Mouse (Mus musculus) forebrain, embryonic 16.5 days (tissue): Measurements from ENCODE around the gene Cdc42bpg. TPM values are rescaled to one million over a fixed set of nuclear protein-coding genes. Genes with fewer than 3 reads are reported as not detected.
A peak's percentile ranks its signal among the peaks of the same experiment; 100 is the strongest.

Source experiments
- ATAC-seq: fragments of 200-750 bp; cut with Nextera tagmentation; 2 replicates; pipeline ENCODE4 v1.8.0; 2017; ENCODE audit warnings: mild to moderate bottlenecking, moderate library complexity
- H3K27ac ChIP-seq: fragments of 300-500 bp; sonication (generic); 2 replicates; pipeline ENCODE4 v1.5.1; 2014; ENCODE audit warnings: low read length, control low read depth
- H3K27me3 ChIP-seq: fragments of 300-500 bp; sonication (generic); replicated peaks from 2 replicates; pipeline ENCODE4 v1.6.1; 2014; ENCODE audit warnings: low read length; ENCODE audit not compliant: control insufficient read depth, insufficient read depth
- H3K36me3 ChIP-seq: fragments of 300-500 bp; sonication (generic); 2 replicates; pipeline ENCODE4 v1.6.1; 2014; ENCODE audit not compliant: control insufficient read depth, insufficient read depth
- H3K4me1 ChIP-seq: fragments of 300-500 bp; sonication (generic); replicated peaks from 2 replicates; pipeline ENCODE4 v1.6.1; 2014; ENCODE audit warnings: low read length; ENCODE audit not compliant: control insufficient read depth, insufficient read depth
- H3K4me2 ChIP-seq: fragments of 300-500 bp; sonication (generic); 2 replicates; pipeline ENCODE4 v1.6.1; 2014; ENCODE audit warnings: mild to moderate bottlenecking, low read length, control low read depth
- H3K4me3 ChIP-seq: fragments of 300-500 bp; sonication (generic); replicated peaks from 2 replicates; pipeline ENCODE4 v1.5.1; 2014; ENCODE audit warnings: mild to moderate bottlenecking, low read length, control low read depth
- H3K9ac ChIP-seq: fragments of 300-500 bp; sonication (generic); replicated peaks from 2 replicates; pipeline ENCODE4 v1.6.1; 2014; ENCODE audit warnings: low read depth, low read length, control low read depth
- H3K9me3 ChIP-seq: fragments of 300-500 bp; sonication (generic); 2 replicates; pipeline ENCODE4 v1.6.1; 2016; ENCODE audit warnings: low read length; ENCODE audit not compliant: control insufficient read depth
- WGBS: fragments of 180-500 bp; shearing (Covaris S2); extraction: QIAGEN DNeasy Blood & Tissue Kit; methylation state at CpG from one replicate; pipeline ENCODE4 v1.1.7; 2014; 5-methylcytosine and 5-hydroxymethylcytosine counted together
- polyA plus RNA-seq: library from polyadenylated mRNA; unstranded; fragments of >200 nt; fragmentation: Nextera tagmentation; extraction: Ambion mirVana; gene quantifications from 2 replicates; pipeline ENCODE4 v1.2.1, GENCODE M21; 2015

Cdc42bpg gene
- polyA plus RNA-seq, 1 experiment from 2014 or later = 0.52 TPM

DNA sequence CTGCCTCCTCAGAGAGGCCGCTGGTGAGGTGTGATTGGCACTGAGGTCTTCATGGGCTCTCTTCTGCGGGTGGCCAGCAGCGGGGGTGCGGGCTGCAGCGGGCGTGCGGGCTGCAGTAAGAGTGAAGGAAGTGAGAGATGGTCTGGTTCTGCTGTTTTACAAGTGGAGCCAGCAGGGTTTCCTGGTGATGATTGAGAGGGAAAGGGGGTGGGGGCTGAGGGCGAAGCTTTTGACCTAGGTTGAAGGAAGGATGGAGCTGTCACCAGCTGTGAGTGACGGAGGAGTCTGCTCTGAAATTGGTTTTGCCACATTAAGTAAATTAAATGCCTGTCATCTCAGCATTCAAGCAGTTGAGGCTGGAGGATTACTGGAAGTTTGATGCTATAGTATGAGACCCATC is 42.5 kb downstream of the Cdc42bpg start:
- WGBS = 88% methylated on average over 9 of the region's 9 CpGs
- H3K9ac ChIP-seq = no peak overlapping the region
- no peak for ATAC-seq
- no peaks in the 10 kb centered on the region for H3K27me3 ChIP-seq
- H3K4me3 ChIP-seq = no peak overlapping the region
- no peak overlapping the region for H3K4me2 ChIP-seq
- H3K36me3 ChIP-seq = peaks cover 20% of the 10 kb centered on the region
- H3K27ac ChIP-seq = no peak overlapping the region
- no peaks in the 10 kb centered on the region for H3K4me1 ChIP-seq
- no peaks in the 10 kb centered on the region for H3K9me3 ChIP-seq

DNA sequence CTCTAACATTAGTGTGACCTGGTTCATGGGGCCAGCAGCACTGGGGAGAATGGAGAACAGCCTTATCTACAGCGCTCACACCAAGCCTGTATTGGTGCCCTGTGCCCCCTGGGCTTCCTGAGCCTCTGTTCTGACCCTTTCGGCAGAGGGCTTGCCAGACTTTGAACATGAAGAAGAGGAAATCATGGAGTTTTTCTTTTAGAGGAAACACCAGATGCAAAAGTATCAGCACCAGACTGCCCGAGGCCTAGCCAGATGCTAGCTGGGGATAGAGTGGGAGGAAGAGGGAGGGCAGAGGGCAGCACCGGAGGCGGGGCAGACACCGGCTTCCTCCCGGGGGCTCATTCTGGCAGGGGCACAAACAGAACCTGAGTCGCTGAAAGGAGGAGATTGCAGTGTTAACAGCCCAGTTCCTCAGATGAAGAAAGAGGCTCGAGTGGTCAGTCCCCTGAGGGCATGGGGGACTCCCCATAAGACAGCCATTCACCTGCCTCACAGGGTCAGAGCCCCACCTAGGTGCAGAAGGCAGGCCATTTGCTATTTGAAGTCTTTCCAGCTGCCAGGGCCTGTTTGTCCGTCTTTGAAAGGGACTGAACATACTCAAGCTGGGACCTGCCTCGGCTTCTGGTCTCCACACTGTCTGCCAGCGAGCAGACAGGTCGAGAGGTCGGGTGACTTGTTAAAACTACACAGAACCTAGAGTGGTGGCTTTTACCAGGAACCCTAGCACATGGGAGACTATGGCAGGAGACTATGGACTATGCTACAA is 43.1 kb downstream of the Cdc42bpg start:
- H3K4me2 ChIP-seq = no peak overlapping the region
- ATAC-seq = no peak
- no peak overlapping the region for H3K4me3 ChIP-seq
- H3K36me3 ChIP-seq = peaks cover 15% of the 10 kb centered on the region
- no peaks in the 10 kb centered on the region for H3K27me3 ChIP-seq
- no peaks in the 10 kb centered on the region for H3K4me1 ChIP-seq
- no peak overlapping the region for H3K9ac ChIP-seq
- H3K27ac ChIP-seq = no peak overlapping the region
- WGBS = 58% methylated on average over 14 of the region's 14 CpGs
- no peaks in the 10 kb centered on the region for H3K9me3 ChIP-seq

DNA sequence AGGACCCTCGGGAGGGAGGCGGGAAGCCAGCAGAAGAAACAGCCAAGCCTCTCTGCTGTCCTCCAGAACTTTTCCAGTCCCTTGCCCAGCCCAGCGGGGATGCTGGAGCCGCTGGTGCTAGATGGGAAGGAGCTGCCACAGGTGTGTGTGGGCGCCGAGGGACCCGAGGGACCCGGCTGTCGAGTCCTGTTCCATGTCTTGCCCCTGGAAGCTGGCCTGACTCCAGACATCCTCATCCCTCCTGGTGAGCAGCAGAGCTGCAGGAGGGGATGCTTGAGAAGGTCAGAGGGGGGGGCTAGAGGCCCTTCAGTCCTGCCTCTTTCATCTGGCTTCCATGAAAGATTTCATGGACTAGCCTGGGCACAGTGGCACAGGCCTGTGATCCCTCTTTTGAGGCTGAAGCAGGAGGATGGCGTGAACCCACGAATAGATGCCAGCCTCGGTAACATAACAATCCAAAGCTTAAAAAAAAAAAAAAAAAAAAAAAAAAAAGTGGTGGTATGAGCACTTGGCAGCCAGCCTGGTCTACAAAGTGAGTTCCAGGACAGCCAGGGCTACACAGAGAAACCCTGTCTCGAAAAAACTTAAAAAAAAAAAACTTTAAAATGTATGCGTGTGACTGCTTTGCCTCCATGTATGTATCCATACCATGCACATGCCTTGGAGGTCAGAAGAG is 45.3 kb downstream of the Cdc42bpg start:
- no peak overlapping the region for H3K4me3 ChIP-seq
- no peak overlapping the region for H3K27ac ChIP-seq
- H3K4me1 ChIP-seq = no peaks in the 10 kb centered on the region
- no peaks in the 10 kb centered on the region for H3K27me3 ChIP-seq
- H3K4me2 ChIP-seq = no peak overlapping the region
- ATAC-seq = no peak
- WGBS = 67% methylated on average over 14 of the region's 14 CpGs
- H3K36me3 ChIP-seq = peaks cover 6% of the 10 kb centered on the region
- H3K9ac ChIP-seq = no peak overlapping the region
- H3K9me3 ChIP-seq = no peaks in the 10 kb centered on the region

DNA sequence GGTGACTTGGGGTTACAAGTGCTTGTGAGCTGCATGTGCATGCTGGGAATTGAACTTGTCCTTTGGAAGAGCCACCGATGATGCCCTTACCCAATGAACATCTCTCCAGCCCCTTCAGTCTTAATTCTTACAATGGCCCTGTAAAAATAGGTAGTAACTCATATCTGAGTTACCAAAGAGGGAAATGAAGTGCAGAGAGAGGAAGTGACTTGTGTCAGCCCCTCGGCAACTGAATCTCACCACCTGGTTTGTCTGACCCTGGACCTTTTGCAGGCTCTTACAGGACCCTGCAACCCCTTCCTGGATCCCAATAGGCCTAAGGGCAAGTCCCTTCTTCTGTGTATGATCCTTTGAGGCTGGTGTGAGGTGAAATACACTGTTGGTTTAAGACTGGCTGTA is 45.9 kb downstream of the Cdc42bpg start:
- ATAC-seq = no peak
- Histone ChIP-seq H3K27me3 (no peaks in the 10 kb centered on the region), H3K4me1 (no peaks in the 10 kb centered on the region), H3K27ac (no peak overlapping the region), H3K4me2 (no peak overlapping the region), H3K36me3 (peaks cover 2% of the 10 kb centered on the region), H3K9me3 (no peaks in the 10 kb centered on the region), H3K9ac (no peak overlapping the region), H3K4me3 (no peak overlapping the region)
- 91% methylated on average over 2 of the region's 2 CpGs for WGBS

DNA sequence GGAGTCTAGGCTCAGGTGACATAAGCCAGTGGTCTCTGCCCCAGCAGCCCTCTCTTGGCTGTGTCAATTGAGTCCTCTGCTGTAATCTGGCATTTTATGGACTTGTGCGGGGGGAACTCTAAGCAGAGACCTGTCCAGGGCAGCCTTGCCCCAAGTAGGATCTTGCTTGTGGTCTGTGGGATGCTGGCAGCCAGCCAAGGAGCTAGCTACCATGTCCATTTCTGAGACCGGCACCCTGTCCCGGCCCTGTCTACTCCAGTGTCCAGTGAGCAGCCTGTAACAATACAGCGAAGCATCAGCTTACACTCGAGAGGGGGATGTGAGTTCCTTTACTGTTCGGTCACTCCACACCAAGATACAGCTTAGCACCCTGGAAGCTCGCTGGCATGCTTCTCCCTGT is 47.8 kb downstream of the Cdc42bpg start:
- no peaks in the 10 kb centered on the region for H3K36me3 ChIP-seq
- no peaks in the 10 kb centered on the region for H3K4me1 ChIP-seq
- H3K4me3 ChIP-seq = no peak overlapping the region
- H3K9me3 ChIP-seq = no peaks in the 10 kb centered on the region
- no peak overlapping the region for H3K27ac ChIP-seq
- no peak overlapping the region for H3K4me2 ChIP-seq
- no peaks in the 10 kb centered on the region for H3K27me3 ChIP-seq
- WGBS = 79% methylated on average over 7 of the region's 7 CpGs
- no peak for ATAC-seq
- H3K9ac ChIP-seq = no peak overlapping the region

DNA sequence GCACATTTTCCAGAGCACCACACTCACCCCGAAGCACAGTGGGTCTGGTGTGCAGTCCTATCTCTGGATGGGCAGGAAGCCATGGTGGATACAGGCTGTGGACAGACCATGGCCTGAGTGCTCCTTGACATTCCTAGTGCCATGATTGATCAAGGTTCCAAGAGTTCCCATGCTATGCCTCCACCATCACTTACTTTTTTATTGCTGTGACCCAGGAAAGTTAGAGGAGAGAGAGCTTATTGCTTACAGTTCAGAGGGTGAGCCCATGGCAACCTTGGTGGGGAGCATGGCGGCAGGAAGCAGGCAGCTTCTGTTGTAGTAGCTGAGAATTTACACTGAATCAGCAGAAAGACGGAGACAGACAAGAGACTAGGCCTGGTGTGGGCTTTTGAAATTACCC is 55.0 kb downstream of the Cdc42bpg start:
- ATAC-seq = no peak
- 95% methylated on average over 3 of the region's 3 CpGs for WGBS
- no peaks in the 10 kb centered on the region for H3K9me3 ChIP-seq

DNA sequence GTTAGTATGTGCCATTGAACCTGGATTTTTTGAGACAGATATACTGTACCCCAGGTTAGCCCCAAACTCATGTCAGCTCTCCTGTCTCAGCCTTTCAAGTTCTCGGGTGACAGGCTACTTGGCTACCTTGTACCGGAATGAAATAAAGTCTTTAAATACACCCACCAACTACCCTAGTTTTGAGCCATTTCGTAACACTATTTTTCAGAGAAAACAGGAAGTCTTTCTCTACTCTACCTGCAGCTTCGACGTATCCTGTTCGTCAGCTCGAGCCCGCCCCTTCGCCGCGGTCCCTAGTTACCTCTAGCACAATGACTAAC is 56.8 kb downstream of the Cdc42bpg start:
- Histone ChIP-seq H3K36me3 (peaks cover 19% of the 10 kb centered on the region), H3K9me3 (no peaks in the 10 kb centered on the region), H3K9ac (peak overlapping the region; percentile 36; the same call in 1 of the 2 replicates), H3K4me2 (peak overlapping the region; percentile 55), H3K4me1 (peaks cover 27% of the 10 kb centered on the region), H3K4me3 (peak overlapping the region; percentile 96), H3K27me3 (no peaks in the 10 kb centered on the region), H3K27ac (peak overlapping the region; percentile 61)
- no peak for ATAC-seq
- WGBS = 2% methylated on average over 11 of the region's 11 CpGs

More for the DNA sequence above, 55.0 kb downstream of the Cdc42bpg start:
- no peak overlapping the region for H3K4me3 ChIP-seq
- peaks cover 5% of the 10 kb centered on the region; the same call in 1 of the 2 replicates for H3K36me3 ChIP-seq
- peaks cover 17% of the 10 kb centered on the region for H3K4me1 ChIP-seq
- H3K27me3 ChIP-seq = no peaks in the 10 kb centered on the region
- H3K4me2 ChIP-seq = no peak overlapping the region
- no peak overlapping the region for H3K9ac ChIP-seq
- H3K27ac ChIP-seq = no peak overlapping the region

DNA sequence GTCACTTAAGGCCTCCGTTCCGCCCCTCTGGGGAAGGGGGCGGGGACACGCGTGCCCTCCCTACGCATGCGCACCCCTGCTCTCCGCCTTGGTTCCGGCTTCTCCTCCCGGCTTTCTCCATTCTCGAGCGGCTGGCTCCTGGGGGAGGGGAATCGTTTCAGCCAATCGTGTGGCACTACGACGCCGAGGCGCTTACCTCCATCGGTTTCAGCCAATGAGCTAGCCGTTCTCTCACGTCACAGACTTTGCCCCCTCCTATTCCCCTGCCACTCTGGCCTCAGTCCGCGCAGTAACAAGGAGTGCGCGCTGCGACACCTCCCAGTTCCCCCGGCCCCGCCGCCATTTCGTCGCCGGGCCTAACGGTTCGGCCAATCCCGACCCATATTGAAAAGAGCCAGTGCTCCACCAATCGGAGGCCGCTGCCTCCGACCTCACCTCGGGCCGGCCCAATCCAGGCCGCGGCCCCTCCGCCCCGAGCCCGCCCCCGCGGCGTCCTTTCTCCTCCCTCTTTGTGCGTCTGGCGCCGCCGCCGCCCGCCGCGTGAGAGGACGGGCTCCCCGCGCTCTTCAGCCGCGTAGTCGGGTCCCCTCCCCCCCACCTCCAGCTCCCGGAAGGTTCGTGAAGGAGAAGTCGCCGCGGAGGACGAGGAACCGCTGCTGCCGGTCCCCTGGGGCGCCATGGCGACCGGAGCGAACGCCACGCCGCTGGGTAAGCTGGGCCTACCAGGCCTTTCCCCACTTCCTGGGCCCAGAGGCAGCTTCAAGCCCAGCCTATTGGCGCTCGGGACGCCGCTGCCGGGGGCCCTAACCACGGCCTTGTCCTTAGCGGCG is 57.4 kb downstream of the Cdc42bpg start, which contains the start of gene Sf1:
Gene Sf1 (plus strand): TSS at position 280 of the 830 bp plus-strand sequence.
- Histone ChIP-seq H3K27me3 (no peaks in the 10 kb centered on the region), H3K36me3 (peaks cover 24% of the 10 kb centered on the region), H3K4me2 (peak within 1 kb of the TSS; percentile 96), H3K4me3 (peak within 1 kb of the TSS; percentile 96), H3K27ac (peak within 1 kb of the TSS; percentile 99), H3K4me1 (peaks cover 27% of the 10 kb centered on the region), H3K9ac (peak within 1 kb of the TSS; percentile 89), H3K9me3 (no peaks in the 10 kb centered on the region)
- ATAC-seq = peak; percentile 98
- 1% methylated on average over 80 of the region's 85 CpGs for WGBS

DNA sequence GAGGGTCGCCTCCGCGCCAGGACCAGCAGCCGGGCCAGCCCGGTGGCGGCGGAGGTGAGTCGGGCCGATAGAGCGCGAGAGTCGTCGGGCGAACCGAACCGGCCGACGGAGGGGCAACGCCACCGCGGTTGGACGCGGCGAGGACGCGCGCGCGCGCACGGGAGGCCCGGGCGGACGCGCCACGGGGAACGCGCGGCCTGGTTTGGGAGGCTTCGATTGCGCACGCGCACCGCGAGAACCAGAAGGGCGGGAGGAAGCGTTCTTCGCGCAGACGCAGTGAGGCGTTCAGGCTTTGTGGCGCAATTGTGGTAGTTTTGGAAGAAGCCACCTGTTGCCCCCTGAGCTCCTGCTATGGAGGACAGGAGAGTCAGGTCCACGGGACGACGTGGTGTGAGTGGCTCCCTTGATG is 58.1 kb downstream of the Cdc42bpg start:
- H3K4me1 ChIP-seq = peaks cover 27% of the 10 kb centered on the region
- H3K27ac ChIP-seq = peak overlapping the region; percentile 99
- H3K9me3 ChIP-seq = no peaks in the 10 kb centered on the region
- H3K4me2 ChIP-seq = peak overlapping the region; percentile 96
- peak overlapping the region; percentile 89 for H3K9ac ChIP-seq
- peaks cover 28% of the 10 kb centered on the region for H3K36me3 ChIP-seq
- ATAC-seq = peak; percentile 0; the same call in 1 of the 2 replicates
- H3K4me3 ChIP-seq = peak overlapping the region; percentile 96
- H3K27me3 ChIP-seq = no peaks in the 10 kb centered on the region
- WGBS = under 1% methylated on average over 55 of the region's 55 CpGs
